Mouse (Mus musculus) ES-E14 (cell line): Measurements from ENCODE around the gene Ntn1.

Source experiments
- CHD2 ChIP-seq: IDR thresholded peaks from 2 replicates; pipeline ENCODE4 v1.6.1; 2014; ENCODE audit warnings: mild to moderate bottlenecking, low read depth, low read length, inconsistent platforms
- MAFK ChIP-seq: IDR thresholded peaks from 2 replicates; pipeline ENCODE4 v1.6.1; 2014; ENCODE audit warnings: mild to moderate bottlenecking, low read depth, low read length, inconsistent platforms; ENCODE audit not compliant: insufficient read depth
- ZC3H11A ChIP-seq: IDR thresholded peaks from 2 replicates; pipeline ENCODE4 v1.6.1; 2012; ENCODE audit warnings: low read depth, mild to moderate bottlenecking, inconsistent platforms, low read length, borderline replicate concordance
- ZNF384 ChIP-seq: IDR thresholded peaks from 2 replicates; pipeline ENCODE4 v1.6.1; 2012; ENCODE audit warnings: low read depth, low read length, inconsistent platforms

GRCm38 (mm10) chr11:68223143-68223542 is 177.5 kb downstream of the Ntn1 start:
- no peak for TF ChIP-seq ZNF384
- no peak for TF ChIP-seq ZC3H11A
- TF ChIP-seq MAFK = no peak
- TF ChIP-seq CHD2 = no peak
